Mouse (Mus musculus) frontal cortex, postnatal 14 days (tissue): ENCODE data around the gene Txndc11.

Experiments used
- DNase-seq, 2 experiments: peaks; one replicate each; pipeline ENCODE4 v3.0.0; 2022; ENCODE audit warnings: low spot score in 2 of 2

The Txndc11 gene

GRCm38 (mm10) chr16:11064742-11065141 lies 69.7 kb downstream of the Txndc11 start:
- no peak for DNase-seq

GRCm38 (mm10) chr16:11064341-11064740 lies 70.1 kb downstream of the Txndc11 start:
- no peak for DNase-seq

DNA sequence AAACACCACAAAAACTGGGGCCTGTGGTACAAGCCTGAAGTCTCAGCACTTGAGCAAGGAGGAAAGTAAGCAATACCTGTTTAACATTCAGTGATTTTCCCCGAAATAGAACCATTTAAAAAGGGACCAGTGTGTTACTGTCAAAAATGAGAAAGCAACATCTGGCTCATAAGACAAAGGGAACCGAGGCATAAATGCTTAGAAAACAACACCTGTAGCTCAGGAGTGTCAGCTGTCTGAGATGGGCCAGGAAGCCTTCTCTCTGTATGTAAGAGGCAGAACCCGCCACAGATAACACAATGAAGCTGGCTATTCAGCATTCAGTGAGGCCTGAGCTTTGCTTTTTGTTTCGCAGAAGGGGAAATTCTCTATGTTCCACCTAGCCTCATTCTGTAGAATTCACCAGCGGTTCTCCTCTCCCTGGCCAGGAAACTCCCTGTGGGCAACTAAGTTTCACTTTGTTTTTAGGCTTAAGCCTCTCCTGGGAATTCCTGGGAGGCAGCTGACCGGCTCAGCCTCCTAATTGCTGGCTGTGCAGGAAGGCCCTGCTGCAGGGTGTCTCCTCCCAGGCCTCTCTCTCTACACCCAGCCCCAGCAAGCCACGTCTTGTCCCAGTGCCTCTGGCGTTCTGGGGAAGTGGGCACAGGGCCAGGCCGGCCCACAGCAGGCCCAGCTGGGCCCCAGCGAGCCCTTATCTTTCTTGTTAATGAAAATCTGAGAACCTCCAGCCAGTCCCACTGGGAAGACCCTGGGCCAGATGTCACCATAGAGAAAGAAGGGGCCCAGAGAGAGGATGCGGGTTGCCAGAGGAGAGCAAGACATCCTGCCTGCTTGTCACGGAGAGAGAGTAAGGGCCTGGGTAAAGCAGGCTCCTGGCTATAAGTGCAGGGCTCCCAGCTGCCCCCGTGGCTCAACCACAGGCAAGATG lies 71.4 kb downstream of the Txndc11 start:
- DNase-seq, result no peak

- no peak for DNase-seq
These were observed 73.8 kb downstream of the Txndc11 start, which contains the start of gene Snn for GRCm38 (mm10) chr16:11060645-11061044. Gene Snn (plus strand): TSS chr16:11060945.

- no peak for DNase-seq
These were observed 78.5 kb downstream of the Txndc11 start for GRCm38 (mm10) chr16:11055916-11056315.

DNA sequence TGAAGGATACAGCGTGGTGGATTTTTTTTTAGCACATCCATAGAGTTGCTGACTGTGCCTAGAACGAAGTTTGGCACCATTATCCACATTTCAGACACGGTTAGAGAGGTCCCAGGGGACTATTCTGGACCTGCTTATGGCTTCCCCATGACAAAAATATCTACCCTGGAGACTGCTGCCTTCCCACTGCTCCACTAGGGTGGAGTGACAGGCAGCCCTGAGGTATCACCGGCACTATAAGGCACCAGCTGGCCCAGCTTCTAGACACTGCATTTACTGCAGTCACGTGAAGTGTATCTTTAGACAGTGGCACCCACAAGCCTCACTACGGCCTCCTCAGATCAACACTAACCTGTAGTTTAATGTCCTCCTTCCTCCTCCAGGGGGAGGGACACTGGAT lies 79.6 kb downstream of the Txndc11 start:
- no peak for DNase-seq

GRCm38 (mm10) chr16:11054409-11054808 lies 80.0 kb downstream of the Txndc11 start:
- DNase-seq, result no peak

DNA sequence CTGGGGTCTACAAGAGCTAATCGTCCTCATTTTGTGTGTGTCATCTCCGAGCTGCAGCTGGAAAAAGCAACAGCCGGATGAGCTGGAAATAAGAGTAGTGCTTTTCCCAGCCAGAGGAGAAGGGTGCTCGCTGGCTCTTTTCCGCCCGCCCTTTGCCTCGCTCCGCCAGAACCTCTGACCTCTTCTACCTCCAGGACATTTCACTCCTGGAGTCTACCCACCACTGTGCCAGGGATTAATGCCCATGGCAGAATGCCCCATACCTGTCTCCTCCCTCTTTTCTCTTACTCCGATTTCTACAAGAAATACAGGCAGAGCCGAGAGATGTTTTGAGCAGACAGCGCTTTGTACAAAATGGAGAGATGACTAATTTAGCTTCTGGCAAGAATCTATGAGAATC lies 83.3 kb downstream of the Txndc11 start:
- no peak for DNase-seq

- DNase-seq, result no peak
These were observed 84.2 kb downstream of the Txndc11 start for GRCm38 (mm10) chr16:11050226-11050625.

GRCm38 (mm10) chr16:11047130-11047529 lies 87.3 kb downstream of the Txndc11 start:
- no peak for DNase-seq

DNA sequence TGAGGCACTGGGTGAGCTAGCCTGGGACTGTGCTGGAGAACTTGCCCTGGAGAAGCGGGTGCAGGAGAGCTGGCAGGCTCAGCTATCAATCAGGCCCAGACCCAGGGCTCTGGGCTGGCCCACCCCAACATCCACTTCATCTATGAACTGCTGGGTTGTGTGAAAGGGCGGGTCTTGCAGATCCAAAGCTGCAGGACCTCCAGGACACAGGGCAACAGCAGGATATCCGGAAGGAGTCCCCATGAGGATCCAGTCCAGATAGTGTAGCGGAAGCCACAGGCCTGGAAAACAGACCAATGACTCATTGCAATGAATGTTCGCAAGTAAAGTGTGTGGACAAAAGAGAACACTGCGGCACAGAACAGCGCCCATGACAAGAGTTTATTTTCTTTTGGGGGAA lies 88.0 kb downstream of the Txndc11 start:
- DNase-seq, result no peak

DNA sequence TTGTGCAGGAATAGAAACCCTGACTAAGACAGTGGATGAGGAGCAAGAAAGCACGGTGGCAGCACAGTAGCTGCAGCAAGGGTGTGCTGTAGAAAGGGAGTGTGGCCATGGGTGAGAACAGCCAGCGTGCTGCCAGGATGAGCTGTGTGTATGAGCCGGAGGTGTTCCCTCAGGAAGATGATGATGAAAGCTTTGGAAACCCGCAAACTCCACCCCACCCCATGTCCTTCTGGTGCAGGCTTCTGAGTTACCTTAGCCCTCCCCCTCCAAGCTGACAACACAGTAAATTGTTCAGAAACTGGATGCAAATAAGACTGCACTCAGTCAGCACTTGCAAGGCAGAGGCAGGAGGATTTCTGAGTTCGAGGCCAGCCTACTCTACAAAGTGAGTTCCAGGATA lies 91.2 kb downstream of the Txndc11 start:
- no peak for DNase-seq

DNA sequence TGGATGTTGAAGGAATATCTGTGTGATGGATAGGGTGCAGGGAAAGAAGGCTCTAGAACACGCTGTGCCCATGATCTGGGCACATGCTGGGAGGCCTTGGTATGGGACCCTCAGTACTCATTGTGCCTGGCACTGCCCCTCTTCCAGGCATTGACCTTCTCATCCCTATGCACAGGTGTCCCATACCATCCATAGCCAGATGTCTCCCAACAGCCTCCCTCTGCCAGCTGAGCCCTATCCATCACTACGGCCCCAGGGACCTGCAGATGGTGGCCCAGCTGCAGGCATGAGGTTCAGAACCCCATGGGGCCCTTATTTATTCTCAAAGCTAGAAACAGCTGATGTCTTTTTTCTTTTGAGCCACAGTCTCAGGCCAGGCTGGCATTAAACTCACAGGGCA lies 93.8 kb downstream of the Txndc11 start:
- no peak for DNase-seq

- DNase-seq, result peak in 1 of 2 experiments; percentile 72
These were observed 98.5 kb downstream of the Txndc11 start for GRCm38 (mm10) chr16:11035790-11036431.

- DNase-seq, result no peak
These were observed 99.2 kb downstream of the Txndc11 start for GRCm38 (mm10) chr16:11035273-11035672.

GRCm38 (mm10) chr16:11034193-11034803 lies 100.2 kb downstream of the Txndc11 start:
- peak; percentile 56 to 76 for DNase-seq

DNA sequence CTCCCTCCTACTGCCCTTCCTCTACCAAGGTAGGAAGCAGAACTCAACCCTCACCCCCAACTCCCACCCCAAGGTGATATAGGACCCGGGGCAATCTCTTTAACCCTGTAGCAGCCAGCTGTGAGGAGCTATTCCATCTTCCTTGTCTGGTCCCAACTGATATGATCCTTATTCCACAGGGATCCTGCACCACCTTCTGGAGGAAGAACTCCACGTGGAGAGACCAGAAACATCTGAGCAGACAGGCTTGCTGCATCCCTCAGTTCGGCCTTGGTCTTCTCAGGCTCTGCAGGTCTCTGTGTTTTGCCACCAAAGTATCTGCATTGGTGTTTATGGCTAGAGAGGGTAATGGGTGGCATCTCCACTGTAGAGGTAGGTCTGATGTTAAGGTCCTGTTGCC lies 103.1 kb downstream of the Txndc11 start:
- DNase-seq, result no peak

DNA sequence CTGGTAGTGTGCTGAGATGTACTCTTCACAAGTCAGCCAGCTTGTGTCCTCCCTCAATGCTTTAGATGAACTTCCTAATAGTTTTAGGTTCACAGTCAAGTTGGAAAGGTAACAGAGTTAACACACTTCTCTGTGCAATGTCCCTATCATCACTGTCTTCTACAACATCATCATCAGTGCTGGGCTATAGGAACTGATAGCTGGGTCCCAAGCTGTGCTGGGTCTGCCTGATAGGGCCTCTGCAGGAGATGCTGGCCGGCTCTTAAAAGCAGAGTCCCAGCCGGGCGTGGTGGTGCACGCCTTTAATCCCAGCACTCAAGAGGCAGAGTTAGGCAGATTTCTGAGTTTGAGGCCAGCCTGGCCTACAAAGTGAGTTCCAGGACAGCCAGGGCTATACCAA lies 103.6 kb downstream of the Txndc11 start:
- DNase-seq, result no peak

GRCm38 (mm10) chr16:11028206-11028605 lies 106.2 kb downstream of the Txndc11 start:
- no peak for DNase-seq
